Mouse (Mus musculus) ovary, adult 2 months (tissue): ENCODE data around the gene Bcap29. TPM values are rescaled to one million over a fixed set of nuclear protein-coding genes. Genes with fewer than 3 reads are reported as not detected.

Experiments
- polyA plus RNA-seq: library from polyadenylated mRNA; depleted of rRNA; stranded (reverse); fragments of >200 nt; gene quantifications from 2 replicates; pipeline ENCODE4 v1.2.3, GENCODE M21; 2012; rRNA removed

The Bcap29 gene
- 1.0 and 1.3 TPM in 2 replicates for polyA plus RNA-seq

GRCm38 (mm10) chr12:31634343-31635239, at the start of gene Bcap29:
Gene Bcap29, minus strand, starts transcription at chr12:31634658.

GRCm38 (mm10) chr12:31654197-31654964, 19.9 kb upstream of the Bcap29 start, which contains the start of the genes Dus4l and Cog5:
Gene Dus4l, minus strand, starts transcription at chr12:31654826.
Gene Cog5, plus strand, starts transcription at chr12:31654869.

Other genes starting within 250 kb of the Bcap29 start
- gene Slc26a3, start 243.8 kb downstream of the Bcap29 start, polyA plus RNA-seq = 0.07 TPM in 1 of 2 replicates, not detected in the other
- gene Cbll1, start 135.0 kb downstream of the Bcap29 start, polyA plus RNA-seq = 2.9 and 7.0 TPM in 2 replicates
- 0.12 and 0.24 TPM in 2 replicates for gene Slc26a4, start 74.7 kb downstream of the Bcap29 start, polyA plus RNA-seq
- gene Dus4l, start 20.2 kb upstream of the Bcap29 start, polyA plus RNA-seq = 1.2 and 5.2 TPM in 2 replicates
- gene Cog5, start 20.2 kb upstream of the Bcap29 start, polyA plus RNA-seq = 17.7 and 21.4 TPM in 2 replicates
- gene Gpr22, start 79.3 kb upstream of the Bcap29 start, polyA plus RNA-seq = not detected in 2 replicates